Mouse (Mus musculus) kidney, adult 9 months (tissue): ENCODE results near the gene Abcb4.
A peak's percentile ranks its signal among the peaks of the same experiment; 100 is the strongest.
"Not testable (repeated sequence)": the region's sequence is repeated elsewhere in the genome, so short reads cannot be mapped to it uniquely, and the experiment has no call there.

ENCODE experiments used
- DNase-seq: peaks from one replicate; pipeline ENCODE4 v3.0.0; 2022

Gene Abcb4

GRCm38 (mm10) chr5:8911567-8912198 lies 18.2 kb downstream of the Abcb4 start:
- DNase-seq: no peak

- no peak for DNase-seq
Observed at GRCm38 (mm10) chr5:8916400-8916799, 22.9 kb downstream of the Abcb4 start.

GRCm38 (mm10) chr5:8917069-8917468 lies 23.6 kb downstream of the Abcb4 start:
- no peak for DNase-seq

GRCm38 (mm10) chr5:8928440-8928839 lies 34.9 kb downstream of the Abcb4 start:
- DNase-seq: no peak

GRCm38 (mm10) chr5:8937965-8938364 lies 44.4 kb downstream of the Abcb4 start:
- no peak for DNase-seq

GRCm38 (mm10) chr5:8941266-8941665 lies 47.7 kb downstream of the Abcb4 start:
- DNase-seq: not testable (repeated sequence)

GRCm38 (mm10) chr5:8943836-8944235 lies 50.3 kb downstream of the Abcb4 start:
- DNase-seq: no peak

- DNase-seq: no peak
Observed at GRCm38 (mm10) chr5:8947423-8948110, 54.0 kb downstream of the Abcb4 start.

GRCm38 (mm10) chr5:8953660-8954059 lies 60.1 kb downstream of the Abcb4 start:
- no peak for DNase-seq

- no peak for DNase-seq
Observed at GRCm38 (mm10) chr5:8955544-8955943, 62.0 kb downstream of the Abcb4 start.

- no peak for DNase-seq
Observed at GRCm38 (mm10) chr5:8960534-8960933, 67.0 kb downstream of the Abcb4 start.

GRCm38 (mm10) chr5:8964487-8964886 lies 71.0 kb downstream of the Abcb4 start:
- DNase-seq: no peak

- DNase-seq: peak; percentile 52
Observed at GRCm38 (mm10) chr5:8970694-8971093, 77.2 kb downstream of the Abcb4 start.

GRCm38 (mm10) chr5:8972355-8972754 lies 78.8 kb downstream of the Abcb4 start:
- DNase-seq: no peak

GRCm38 (mm10) chr5:8974721-8975120 lies 81.2 kb downstream of the Abcb4 start:
- no peak for DNase-seq

- DNase-seq: no peak
Observed at GRCm38 (mm10) chr5:8985470-8985869, 92.0 kb downstream of the Abcb4 start.

GRCm38 (mm10) chr5:8987925-8988324 lies 94.4 kb downstream of the Abcb4 start:
- DNase-seq: no peak

- DNase-seq: no peak
Observed at GRCm38 (mm10) chr5:8990526-8990925, 97.0 kb downstream of the Abcb4 start.

- no peak for DNase-seq
Observed at GRCm38 (mm10) chr5:8991626-8992025, 98.1 kb downstream of the Abcb4 start.

- DNase-seq: peak; percentile 18
Observed at GRCm38 (mm10) chr5:8995966-8996685, 102.6 kb downstream of the Abcb4 start.

GRCm38 (mm10) chr5:8996686-8997512 lies 103.4 kb downstream of the Abcb4 start, which contains the start of gene Crot:
TSS of gene Crot (minus strand) at chr5:8997324.
- peak; percentile 94 for DNase-seq

GRCm38 (mm10) chr5:8997513-8997895 lies 104.0 kb downstream of the Abcb4 start:
- DNase-seq: peak; percentile 67

GRCm38 (mm10) chr5:8999108-8999507 lies 105.6 kb downstream of the Abcb4 start:
- no peak for DNase-seq
